Mouse (Mus musculus): ENCODE results near the gene Prkag2. TPM values are rescaled to one million over a fixed set of nuclear protein-coding genes. Genes with fewer than 3 reads are reported as not detected.

The Prkag2 gene
- polyA plus RNA-seq, 1 experiment from 2014 or later: 56.7 TPM

DNA sequence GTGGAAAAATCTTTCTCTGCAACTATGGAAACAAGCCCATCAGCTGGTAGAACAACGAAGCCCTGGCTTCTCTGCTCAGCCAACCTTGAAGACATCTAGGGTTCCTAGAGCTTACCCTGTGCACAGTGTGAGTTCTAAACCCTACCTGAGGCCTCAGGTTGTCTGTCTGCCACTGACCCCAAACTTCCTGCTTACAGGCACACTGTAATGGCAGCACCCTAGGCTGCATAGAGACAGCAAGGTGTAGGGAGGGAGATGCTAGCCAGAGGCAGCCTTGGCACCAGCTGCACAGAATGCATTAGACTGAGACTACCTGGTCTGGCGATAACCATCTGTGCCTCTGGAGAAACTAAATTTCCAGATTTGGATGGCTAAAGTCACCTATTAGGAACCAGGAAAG, 61.6 kb downstream of the Prkag2 start:
- Histone ChIP-seq H3K4me3 (no peak overlapping the region), H3K4me1 (no peaks in the 10 kb centered on the region), H3K4me2 (replicated peaks) (no peak overlapping the region), H3K27ac (no peak overlapping the region), H3K27me3 (no peaks in the 10 kb centered on the region), H3K36me3 (no peaks in the 10 kb centered on the region), H3K9me3 (replicated peaks) (no peaks in the 10 kb centered on the region), H3K9ac (no peak overlapping the region)
- WGBS: 93% methylated on average over 2 of the region's 2 CpGs
- ATAC-seq (ENCODE audit: low FRiP score): no peak

DNA sequence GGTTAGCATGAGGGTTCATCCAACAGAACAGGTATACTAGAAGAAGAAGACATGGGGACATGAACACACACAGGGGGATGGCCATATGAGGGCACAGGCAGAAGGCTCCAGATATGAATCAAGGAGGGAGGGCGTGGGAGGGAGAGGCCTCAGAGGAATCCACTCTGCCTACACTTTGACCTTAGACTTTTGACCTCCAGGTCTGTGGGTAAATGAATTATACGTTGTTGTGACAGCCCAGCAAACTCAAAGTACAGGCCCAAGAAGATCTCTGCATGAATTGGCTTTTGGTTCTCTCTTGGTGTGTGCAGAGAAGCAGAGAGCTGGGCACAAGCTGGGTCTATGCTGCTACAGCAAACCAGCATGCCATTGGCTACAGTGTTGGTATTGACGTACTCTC, 65.1 kb downstream of the Prkag2 start:
- no peaks in the 10 kb centered on the region for H3K27me3 ChIP-seq
- no peak for ATAC-seq (ENCODE audit: low FRiP score)
- H3K9ac ChIP-seq: no peak overlapping the region
- no peak overlapping the region for H3K4me3 ChIP-seq
- no peaks in the 10 kb centered on the region for H3K36me3 ChIP-seq
- H3K4me1 ChIP-seq: no peaks in the 10 kb centered on the region
- H3K27ac ChIP-seq: no peak overlapping the region
- WGBS: 82% methylated on average over 3 of the region's 3 CpGs
- H3K9me3 ChIP-seq (replicated peaks): no peaks in the 10 kb centered on the region
- H3K4me2 ChIP-seq (replicated peaks): no peak overlapping the region

DNA sequence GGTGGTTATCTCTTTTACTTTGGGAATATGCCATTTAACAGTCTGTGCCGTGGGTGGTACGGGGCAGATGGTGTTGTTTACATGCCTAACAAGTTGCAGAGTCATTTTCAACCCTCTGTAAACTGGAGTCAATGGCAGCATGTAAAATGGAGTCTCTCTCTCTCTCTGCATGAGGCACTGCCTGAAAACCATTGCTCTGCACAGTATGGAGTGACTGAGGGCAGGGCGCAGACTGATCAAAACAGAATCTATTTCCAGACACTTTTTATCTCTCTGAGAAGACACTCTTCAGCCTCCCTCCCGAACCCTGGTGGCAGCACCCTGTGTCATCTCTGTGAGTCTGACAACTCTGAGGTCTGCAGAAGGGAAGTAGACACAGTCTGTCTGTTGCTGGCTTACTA, 69.0 kb downstream of the Prkag2 start:
- no peaks in the 10 kb centered on the region for H3K4me1 ChIP-seq
- H3K4me2 ChIP-seq (replicated peaks): no peak overlapping the region
- no peaks in the 10 kb centered on the region for H3K36me3 ChIP-seq
- H3K4me3 ChIP-seq: no peak overlapping the region
- no peak overlapping the region for H3K27ac ChIP-seq
- H3K9me3 ChIP-seq (replicated peaks): no peaks in the 10 kb centered on the region
- no peaks in the 10 kb centered on the region for H3K27me3 ChIP-seq
- 85% methylated on average over 4 of the region's 4 CpGs for WGBS
- no peak for ATAC-seq (ENCODE audit: low FRiP score)
- no peak overlapping the region for H3K9ac ChIP-seq

DNA sequence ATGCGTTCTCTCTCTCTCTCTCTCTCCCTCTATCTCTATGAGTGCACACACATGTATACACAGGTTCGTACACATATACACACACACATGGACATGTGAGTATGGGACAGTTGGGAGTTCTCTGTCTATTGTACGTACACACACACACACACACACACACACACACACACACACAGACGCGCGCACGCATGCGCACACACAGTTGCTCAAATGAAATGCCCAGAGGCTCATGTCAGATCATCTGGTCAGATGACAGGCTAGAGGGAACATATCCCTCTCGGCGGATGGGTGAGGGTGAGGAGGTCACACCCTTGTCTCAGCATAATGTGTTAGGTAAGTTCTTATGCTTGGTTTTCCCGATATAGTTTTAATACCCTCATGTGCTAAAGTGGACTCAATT, 69.4 kb downstream of the Prkag2 start:
- 89% methylated on average over 11 of the region's 11 CpGs for WGBS
- Histone ChIP-seq H3K4me2 (replicated peaks) (no peak overlapping the region), H3K9ac (no peak overlapping the region), H3K27me3 (no peaks in the 10 kb centered on the region), H3K27ac (no peak overlapping the region), H3K36me3 (no peaks in the 10 kb centered on the region), H3K9me3 (replicated peaks) (no peaks in the 10 kb centered on the region), H3K4me1 (no peaks in the 10 kb centered on the region), H3K4me3 (no peak overlapping the region)
- ATAC-seq (ENCODE audit: low FRiP score): no peak

DNA sequence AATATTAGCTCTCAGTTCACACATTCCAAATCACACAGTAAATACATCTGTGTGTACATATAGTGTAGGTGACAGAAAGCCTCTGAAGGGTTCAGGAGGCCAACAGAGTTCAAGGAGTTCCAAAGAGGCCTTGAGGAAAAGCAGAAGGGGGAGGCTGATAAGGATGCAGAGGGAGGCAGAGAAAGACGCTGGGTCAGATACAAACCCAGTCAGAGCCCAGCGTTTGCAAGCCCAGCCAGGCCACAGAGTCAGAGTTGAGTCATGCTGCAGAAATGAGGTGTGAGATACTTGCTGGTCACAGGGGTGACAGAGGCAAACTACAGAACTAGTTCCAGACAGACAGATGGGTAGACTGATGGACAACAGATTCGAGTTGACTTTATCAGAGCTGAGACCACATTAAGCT, 70.2 kb downstream of the Prkag2 start:
- H3K36me3 ChIP-seq: no peaks in the 10 kb centered on the region
- no peaks in the 10 kb centered on the region for H3K4me1 ChIP-seq
- no peaks in the 10 kb centered on the region for H3K9me3 ChIP-seq (replicated peaks)
- no peak overlapping the region for H3K9ac ChIP-seq
- no peak overlapping the region for H3K4me3 ChIP-seq
- 71% methylated on average over 3 of the region's 3 CpGs for WGBS
- H3K4me2 ChIP-seq (replicated peaks): no peak overlapping the region
- no peaks in the 10 kb centered on the region for H3K27me3 ChIP-seq
- no peak overlapping the region for H3K27ac ChIP-seq
- ATAC-seq (ENCODE audit: low FRiP score): no peak

DNA sequence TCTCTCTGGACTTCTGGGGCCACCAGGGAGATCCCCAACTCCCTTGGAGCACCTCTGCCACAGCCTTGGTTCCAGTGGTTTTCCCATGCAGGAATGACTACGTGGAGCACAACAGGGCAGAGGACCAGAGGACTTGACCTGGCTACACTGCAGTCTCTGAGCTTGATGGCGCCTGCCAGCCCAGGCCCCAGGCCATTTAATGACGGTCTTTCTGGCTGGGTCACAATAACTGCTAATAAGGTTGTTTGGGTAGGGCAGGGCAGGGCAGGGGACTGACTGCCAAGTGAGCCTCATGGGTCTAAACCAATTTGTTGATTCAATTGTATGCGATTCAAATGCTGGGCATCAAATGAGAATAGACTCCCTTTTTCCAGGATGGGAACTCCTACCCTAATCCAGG, 72.8 kb downstream of the Prkag2 start:
- H3K27me3 ChIP-seq: no peaks in the 10 kb centered on the region
- H3K36me3 ChIP-seq: no peaks in the 10 kb centered on the region
- H3K4me2 ChIP-seq (replicated peaks): no peak overlapping the region
- 81% methylated on average over 4 of the region's 4 CpGs for WGBS
- no peak overlapping the region for H3K27ac ChIP-seq
- no peaks in the 10 kb centered on the region for H3K9me3 ChIP-seq (replicated peaks)
- ATAC-seq (ENCODE audit: low FRiP score): no peak
- no peaks in the 10 kb centered on the region for H3K4me1 ChIP-seq
- no peak overlapping the region for H3K4me3 ChIP-seq
- H3K9ac ChIP-seq: no peak overlapping the region

DNA sequence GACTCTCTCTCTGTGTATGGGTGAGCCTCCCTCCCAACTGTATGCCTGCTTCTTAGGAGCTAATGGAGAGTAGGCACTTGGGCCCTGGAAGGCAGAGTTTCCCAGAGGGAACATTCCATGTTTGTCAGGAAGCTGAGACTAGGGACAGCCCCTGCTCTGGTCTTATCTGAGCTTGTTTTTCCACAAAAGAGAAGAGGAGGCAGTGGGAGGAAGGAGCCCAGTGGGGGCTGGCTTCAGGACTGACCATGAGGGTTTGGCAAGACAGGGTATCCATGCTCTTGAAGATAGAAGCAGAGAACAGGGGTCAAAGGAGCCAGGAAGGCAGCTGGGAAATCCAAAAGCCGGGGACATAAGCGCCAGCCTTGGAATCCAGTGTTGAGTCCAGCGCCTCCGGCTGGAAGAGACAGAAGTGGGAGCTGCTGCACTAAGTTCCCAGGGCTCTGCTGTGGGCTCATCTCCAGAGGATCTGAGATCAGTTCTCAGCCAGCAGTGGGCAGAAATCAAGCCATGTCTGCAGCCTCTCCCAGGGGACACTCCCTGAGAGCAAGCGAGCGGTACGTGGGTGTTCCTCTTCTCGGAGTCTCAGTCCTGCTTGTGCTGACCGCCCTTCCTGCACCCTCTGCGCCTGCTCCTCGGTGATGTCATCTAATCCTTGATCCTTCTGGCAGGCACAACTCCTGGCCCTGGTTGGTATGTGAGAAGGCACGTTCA, 75.0 kb downstream of the Prkag2 start:
- Histone ChIP-seq H3K4me2 (replicated peaks) (no peak overlapping the region), H3K9me3 (replicated peaks) (no peaks in the 10 kb centered on the region), H3K27me3 (no peaks in the 10 kb centered on the region), H3K27ac (no peak overlapping the region), H3K4me3 (no peak overlapping the region), H3K36me3 (no peaks in the 10 kb centered on the region), H3K4me1 (no peaks in the 10 kb centered on the region), H3K9ac (no peak overlapping the region)
- 67% methylated on average over 12 of the region's 12 CpGs for WGBS
- ATAC-seq (ENCODE audit: low FRiP score): no peak

DNA sequence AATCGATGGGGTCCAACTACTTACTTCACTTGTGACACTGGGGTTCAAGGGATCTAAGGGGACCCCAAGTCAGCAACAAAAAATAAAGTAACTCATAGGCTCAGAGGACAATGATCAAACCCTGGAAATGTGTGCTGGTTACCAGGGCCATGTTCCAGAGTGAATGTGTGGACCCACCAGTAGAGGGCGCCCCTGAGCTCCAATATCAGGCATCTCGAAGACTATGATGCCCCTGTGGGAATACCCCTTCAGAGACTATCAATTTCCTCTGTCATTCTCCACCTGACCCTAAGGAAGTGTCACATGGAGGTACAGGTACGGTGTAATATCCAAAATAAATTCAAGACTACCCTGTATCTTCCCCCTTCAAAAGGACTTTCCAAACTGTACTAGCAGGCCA, 77.5 kb downstream of the Prkag2 start:
- no peak for ATAC-seq (ENCODE audit: low FRiP score)
- no peaks in the 10 kb centered on the region for H3K27me3 ChIP-seq
- no peak overlapping the region for H3K4me3 ChIP-seq
- no peak overlapping the region for H3K9ac ChIP-seq
- WGBS: 46% methylated on average over 4 of the region's 4 CpGs
- H3K27ac ChIP-seq: no peak overlapping the region
- no peaks in the 10 kb centered on the region for H3K36me3 ChIP-seq
- no peak overlapping the region for H3K4me2 ChIP-seq (replicated peaks)
- H3K9me3 ChIP-seq (replicated peaks): no peaks in the 10 kb centered on the region
- H3K4me1 ChIP-seq: no peaks in the 10 kb centered on the region

DNA sequence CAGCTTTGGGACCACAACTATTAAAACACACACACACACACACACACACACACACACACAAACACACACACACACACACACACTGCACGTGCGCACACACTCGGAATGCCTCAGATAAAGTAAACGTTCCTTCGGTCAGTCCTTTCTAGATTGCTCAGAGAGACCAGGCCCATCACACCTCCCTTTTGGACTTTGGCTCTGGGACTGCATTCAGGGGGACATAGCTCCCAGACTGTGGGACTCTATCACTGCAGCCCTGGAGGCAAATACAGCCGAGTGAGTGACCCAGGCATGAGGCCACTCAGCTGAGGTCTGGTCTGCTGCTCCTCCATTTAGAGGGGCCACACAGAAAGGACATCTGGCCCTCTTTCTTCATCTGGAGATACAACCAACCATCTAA, 81.2 kb downstream of the Prkag2 start:
- no peaks in the 10 kb centered on the region for H3K36me3 ChIP-seq
- no peak overlapping the region for H3K9ac ChIP-seq
- 87% methylated on average over 6 of the region's 6 CpGs for WGBS
- no peak for ATAC-seq (ENCODE audit: low FRiP score)
- no peak overlapping the region for H3K4me2 ChIP-seq (replicated peaks)
- H3K27me3 ChIP-seq: no peaks in the 10 kb centered on the region
- H3K27ac ChIP-seq: no peak overlapping the region
- no peaks in the 10 kb centered on the region for H3K9me3 ChIP-seq (replicated peaks)
- no peaks in the 10 kb centered on the region for H3K4me1 ChIP-seq
- H3K4me3 ChIP-seq: no peak overlapping the region

DNA sequence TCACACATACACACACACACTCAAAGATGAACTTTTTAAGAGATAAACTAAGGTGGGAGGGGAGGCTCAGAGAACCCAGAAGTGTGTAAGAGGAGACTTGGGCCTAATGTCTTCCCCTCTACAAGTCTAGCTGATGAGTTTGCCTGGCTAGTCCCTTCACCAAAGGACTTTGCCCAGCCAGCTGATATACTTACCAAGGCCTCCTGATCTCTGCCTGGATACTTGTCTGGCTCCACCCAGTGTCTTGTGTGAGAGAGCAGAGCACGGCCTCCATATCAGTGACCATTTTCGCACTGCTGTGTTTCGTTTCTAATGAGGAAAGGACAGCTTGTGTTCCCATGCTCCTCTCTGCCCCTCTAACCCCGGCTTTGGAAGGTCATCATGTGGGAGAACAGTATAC, 88.3 kb downstream of the Prkag2 start:
- Histone ChIP-seq H3K27ac (no peak overlapping the region), H3K4me2 (replicated peaks) (no peak overlapping the region), H3K36me3 (no peaks in the 10 kb centered on the region), H3K27me3 (peaks cover 7% of the 10 kb centered on the region; the same call in 1 of the 2 replicates), H3K4me3 (no peak overlapping the region), H3K9ac (no peak overlapping the region), H3K9me3 (replicated peaks) (no peaks in the 10 kb centered on the region), H3K4me1 (peaks cover 10% of the 10 kb centered on the region)
- no peak for ATAC-seq (ENCODE audit: low FRiP score)
- 87% methylated on average over 4 of the region's 4 CpGs for WGBS

DNA sequence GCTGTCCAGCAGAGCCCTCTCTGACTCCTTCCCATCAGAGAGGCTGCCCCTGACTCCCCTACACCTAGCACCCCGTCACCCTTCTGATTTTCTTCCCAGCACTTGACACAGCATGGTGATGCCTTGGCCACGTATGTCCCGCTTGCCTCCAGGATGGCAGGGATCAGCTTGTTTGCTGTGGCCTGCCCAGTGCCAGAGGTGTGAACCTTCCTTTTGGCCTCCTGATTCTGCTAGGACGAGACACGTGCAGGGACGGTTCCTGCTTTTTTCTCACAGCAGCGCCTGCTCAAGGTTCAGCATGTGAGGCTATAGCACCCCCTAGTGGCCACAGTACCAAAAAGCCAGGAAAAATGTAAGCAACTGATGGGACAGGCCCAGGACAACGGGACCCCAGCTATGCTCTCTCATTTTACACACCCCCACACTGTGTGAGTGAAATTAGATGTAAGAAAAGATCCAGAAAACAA, 89.4 kb downstream of the Prkag2 start:
- whole genome bisulfite sequencing: 10% methylated on average over 8 of the region's 8 CpGs
- Histone ChIP-seq H3K9me3 (replicated peaks) (no peaks in the 10 kb centered on the region), H3K4me2 (replicated peaks) (peak overlapping the region; percentile 34), H3K4me1 (peaks cover 10% of the 10 kb centered on the region), H3K4me3 (no peak overlapping the region), H3K9ac (no peak overlapping the region), H3K36me3 (no peaks in the 10 kb centered on the region), H3K27ac (no peak overlapping the region), H3K27me3 (peaks cover 7% of the 10 kb centered on the region; the same call in 1 of the 2 replicates)
- peak; percentile 35 for ATAC-seq (ENCODE audit: low FRiP score)

DNA sequence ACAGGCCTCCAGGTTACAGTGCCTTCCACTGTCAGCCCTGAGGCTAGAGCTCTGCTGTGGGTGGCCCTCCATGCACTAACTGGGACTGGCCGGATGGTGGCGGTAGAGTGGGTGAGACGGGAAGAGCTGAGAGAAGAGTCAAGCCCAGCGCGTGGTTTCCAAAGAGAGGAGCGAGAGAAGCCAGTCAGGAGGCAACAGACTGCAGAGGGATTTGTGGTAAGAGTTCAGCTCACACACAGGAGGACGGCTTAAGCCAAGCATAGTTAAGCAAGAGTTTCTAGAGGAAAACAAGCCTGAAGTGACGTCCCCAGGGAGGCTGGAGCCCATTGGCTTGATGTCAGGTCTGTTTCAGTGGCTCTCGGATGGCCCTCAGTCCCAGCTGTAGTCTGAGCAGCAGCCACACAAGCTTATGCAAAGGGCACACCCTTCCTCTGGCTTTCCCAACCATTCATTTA, 90.0 kb downstream of the Prkag2 start:
- H3K36me3 ChIP-seq: no peaks in the 10 kb centered on the region
- H3K27me3 ChIP-seq: peaks cover 7% of the 10 kb centered on the region; the same call in 1 of the 2 replicates
- H3K9ac ChIP-seq: no peak overlapping the region
- WGBS: 2% methylated on average over 9 of the region's 9 CpGs
- H3K4me1 ChIP-seq: peaks cover 12% of the 10 kb centered on the region
- H3K4me2 ChIP-seq (replicated peaks): peak overlapping the region; percentile 34
- ATAC-seq (ENCODE audit: low FRiP score): peak; percentile 73
- no peak overlapping the region for H3K4me3 ChIP-seq
- H3K27ac ChIP-seq: no peak overlapping the region
- no peaks in the 10 kb centered on the region for H3K9me3 ChIP-seq (replicated peaks)

DNA sequence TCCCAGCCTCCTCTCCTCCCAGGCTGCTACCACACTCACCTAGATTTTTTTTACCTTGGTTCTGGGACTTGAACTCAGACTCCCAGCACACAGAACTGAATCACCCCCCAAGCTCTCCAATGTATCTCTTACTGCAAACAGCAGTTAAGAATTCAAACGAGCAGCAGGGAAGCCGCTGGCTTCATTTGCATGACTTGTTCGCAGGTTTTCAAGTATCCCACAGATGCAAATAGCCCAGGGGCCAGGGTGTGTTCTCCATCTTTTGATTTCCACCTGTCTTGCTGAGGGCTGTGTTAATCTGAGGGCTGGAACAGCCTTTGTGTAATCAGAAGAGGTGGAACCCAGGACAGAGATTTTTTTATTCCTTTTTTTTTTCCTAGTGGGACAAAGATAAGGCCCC, 90.7 kb downstream of the Prkag2 start:
- H3K27me3 ChIP-seq: peaks cover 7% of the 10 kb centered on the region; the same call in 1 of the 2 replicates
- no peak overlapping the region for H3K27ac ChIP-seq
- H3K4me2 ChIP-seq (replicated peaks): no peak overlapping the region
- WGBS: 29% methylated on average over 3 of the region's 3 CpGs
- no peak overlapping the region for H3K9ac ChIP-seq
- no peak for ATAC-seq (ENCODE audit: low FRiP score)
- no peak overlapping the region for H3K4me3 ChIP-seq
- no peaks in the 10 kb centered on the region for H3K9me3 ChIP-seq (replicated peaks)
- H3K4me1 ChIP-seq: peaks cover 13% of the 10 kb centered on the region
- no peaks in the 10 kb centered on the region for H3K36me3 ChIP-seq

Data from hindbrain, embryonic 12.5 days (tissue).